Mouse (Mus musculus) lung, embryonic 15.5 days (tissue): ENCODE measurements at regions not wholly inside any gene's neighbourhood (a gene's known extent, or its start where the extent isn't known, plus 50 kb on each side); places are given as distances from the start of the nearest gene placed in this dataset.
A peak's percentile ranks its signal among the peaks of the same experiment; 100 is the strongest.

ENCODE experiments used
- ATAC-seq: fragments of 200-750 bp; cut with Nextera tagmentation; 2 replicates; pipeline ENCODE4 v1.8.0; 2017; ENCODE audit warnings: moderate number of reproducible peaks, borderline replicate concordance; ENCODE audit not compliant: low FRiP score, low TSS enrichment; ENCODE audit errors: extremely low read depth
- H3K27ac ChIP-seq: fragments of 300-500 bp; sonication (generic); 2 replicates; pipeline ENCODE4 v1.5.1; 2015; ENCODE audit warnings: moderate library complexity, mild to moderate bottlenecking, inconsistent platforms
- H3K27me3 ChIP-seq: fragments of 300-500 bp; sonication (generic); 2 replicates; pipeline ENCODE4 v1.6.1; 2015; ENCODE audit warnings: inconsistent platforms
- H3K36me3 ChIP-seq: fragments of 300-500 bp; sonication (generic); 2 replicates; pipeline ENCODE4 v1.6.1; 2015; ENCODE audit warnings: inconsistent platforms
- H3K4me1 ChIP-seq: fragments of 300-500 bp; sonication (generic); 2 replicates; pipeline ENCODE4 v1.6.1; 2015; ENCODE audit warnings: inconsistent platforms
- H3K4me2 ChIP-seq: fragments of 300-500 bp; sonication (generic); 2 replicates; pipeline ENCODE4 v1.6.1; 2015; ENCODE audit warnings: inconsistent platforms, mild to moderate bottlenecking, moderate library complexity
- H3K4me3 ChIP-seq: fragments of 300-500 bp; sonication (generic); 2 replicates; pipeline ENCODE4 v1.5.1; 2015; ENCODE audit warnings: mild to moderate bottlenecking, inconsistent platforms
- H3K9ac ChIP-seq: fragments of 300-500 bp; sonication (generic); 2 replicates; pipeline ENCODE4 v1.6.1; 2015; ENCODE audit warnings: inconsistent platforms
- H3K9me3 ChIP-seq: fragments of 300-500 bp; sonication (generic); 2 replicates; pipeline ENCODE4 v1.6.1; 2016; ENCODE audit warnings: inconsistent platforms
- WGBS: fragments of 180-500 bp; shearing (Covaris S2); methylation state at CpG from one replicate; pipeline ENCODE4 v1.1.7; 2015; 5-methylcytosine and 5-hydroxymethylcytosine counted together

DNA sequence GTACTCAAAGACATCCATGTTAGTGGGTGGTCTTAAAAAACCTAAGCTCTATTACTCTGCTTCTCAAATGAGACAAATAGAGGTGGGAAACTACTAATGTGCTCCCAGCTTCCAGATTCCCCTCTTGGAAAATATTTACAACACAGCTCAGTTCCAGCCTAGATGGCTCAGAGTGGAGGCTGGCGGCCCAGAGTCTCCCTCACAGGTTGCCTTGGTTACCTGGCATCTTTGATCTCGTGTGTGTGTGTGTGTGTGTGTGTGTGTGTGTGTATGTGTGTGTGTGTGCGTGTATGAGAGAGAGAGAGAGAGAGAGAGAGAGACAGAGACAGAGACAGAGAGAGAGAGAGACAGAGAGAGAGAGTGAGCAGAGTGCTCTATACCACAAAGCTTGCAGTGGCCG lies 82.2 kb downstream of the E030025P04Rik start:
- no peak overlapping the region for H3K9ac ChIP-seq
- H3K36me3 ChIP-seq, result no peaks in the 10 kb centered on the region
- H3K27ac ChIP-seq, result no peak overlapping the region
- H3K4me1 ChIP-seq, result peaks cover 15% of the 10 kb centered on the region; the same call in 1 of the 2 replicates
- 58% methylated on average over 4 of the region's 4 CpGs for WGBS
- H3K4me2 ChIP-seq, result no peak overlapping the region
- no peaks in the 10 kb centered on the region for H3K27me3 ChIP-seq
- H3K4me3 ChIP-seq, result no peak overlapping the region
- ATAC-seq, result no peak
- no peaks in the 10 kb centered on the region for H3K9me3 ChIP-seq

DNA sequence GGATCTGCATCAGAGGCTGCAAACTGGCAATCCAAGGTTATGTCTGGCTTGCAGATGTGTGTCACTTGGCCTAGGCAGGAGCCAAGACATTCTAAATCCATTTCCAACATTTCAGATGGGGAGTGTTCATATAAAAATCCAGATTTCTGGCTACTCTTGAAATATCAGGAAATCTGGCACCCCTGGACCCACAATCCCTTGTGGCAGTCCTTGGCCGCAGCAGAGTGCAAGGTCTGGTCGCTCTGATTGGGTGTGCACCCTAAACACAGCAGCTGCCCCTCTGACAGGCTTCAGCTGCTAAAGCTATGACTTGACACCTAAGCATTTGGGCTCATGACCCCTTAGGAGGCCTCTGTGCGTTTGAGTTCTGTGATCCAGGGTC lies 83.7 kb downstream of the E030025P04Rik start:
- 39% methylated on average over 3 of the region's 3 CpGs for WGBS
- Histone ChIP-seq H3K27ac (peak overlapping the region; percentile 79), H3K4me2 (no peak overlapping the region), H3K4me1 (peaks cover 15% of the 10 kb centered on the region; the same call in 1 of the 2 replicates), H3K4me3 (no peak overlapping the region), H3K36me3 (no peaks in the 10 kb centered on the region), H3K9me3 (no peaks in the 10 kb centered on the region), H3K9ac (no peak overlapping the region), H3K27me3 (no peaks in the 10 kb centered on the region)
- peak; percentile 89 for ATAC-seq

DNA sequence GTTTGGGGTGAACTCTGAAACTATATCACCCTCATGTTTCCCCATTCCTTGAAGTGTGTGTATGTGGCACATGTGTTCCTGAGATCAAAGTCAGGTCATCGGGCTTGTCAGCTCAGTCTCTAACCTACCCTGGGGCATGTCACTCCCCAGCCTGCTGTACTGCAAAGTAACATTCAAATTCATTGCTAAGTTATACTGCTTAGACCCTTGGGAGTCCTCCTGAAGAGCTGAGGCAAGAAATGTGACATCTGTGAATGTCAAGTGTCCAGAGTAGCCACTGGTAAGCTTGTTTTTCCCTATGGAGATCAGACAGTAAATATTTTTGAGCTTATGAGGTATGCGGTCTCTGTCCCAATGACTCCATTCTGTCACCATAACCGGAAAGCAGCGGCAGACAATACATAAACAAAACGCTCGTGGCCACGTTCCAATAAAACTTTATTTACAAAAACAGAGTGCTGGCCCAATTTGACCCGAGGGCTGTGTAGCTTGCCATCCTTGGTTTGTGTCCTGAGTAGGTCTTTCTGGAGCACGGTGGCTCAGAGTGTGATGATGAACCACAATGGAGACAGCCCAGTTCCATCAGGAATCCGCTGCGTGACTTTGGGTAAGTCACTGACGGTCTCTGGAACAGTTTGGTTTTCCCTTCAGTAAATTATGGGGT lies 84.2 kb downstream of the E030025P04Rik start:
- Histone ChIP-seq H3K4me2 (no peak overlapping the region), H3K4me1 (peaks cover 15% of the 10 kb centered on the region; the same call in 1 of the 2 replicates), H3K4me3 (no peak overlapping the region), H3K9me3 (no peaks in the 10 kb centered on the region), H3K27ac (peak overlapping the region; percentile 79), H3K9ac (no peak overlapping the region), H3K27me3 (no peaks in the 10 kb centered on the region), H3K36me3 (no peaks in the 10 kb centered on the region)
- ATAC-seq, result peak; percentile 88
- 54% methylated on average over 12 of the region's 12 CpGs for WGBS

DNA sequence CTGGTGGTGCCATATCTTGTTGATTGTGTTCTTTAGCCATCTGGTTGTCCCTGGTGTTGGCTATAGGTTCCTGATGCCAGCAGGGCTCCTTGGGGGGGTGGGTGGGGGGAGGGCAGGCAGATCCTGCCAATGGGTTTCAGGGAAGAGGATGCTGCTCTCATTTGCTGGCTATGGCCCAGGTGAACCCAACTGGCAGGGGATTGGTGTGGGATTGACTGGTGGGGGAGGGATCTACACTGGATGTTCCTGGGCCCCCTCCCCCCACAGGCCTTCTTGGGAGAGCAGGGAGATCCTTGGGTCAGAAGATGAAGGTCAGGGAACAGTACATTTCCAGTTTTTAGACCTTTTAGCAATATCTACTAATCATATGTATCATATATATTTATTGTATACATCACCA lies 86.1 kb downstream of the E030025P04Rik start:
- Histone ChIP-seq H3K4me3 (no peak overlapping the region), H3K36me3 (no peaks in the 10 kb centered on the region), H3K9me3 (no peaks in the 10 kb centered on the region), H3K27ac (no peak overlapping the region), H3K9ac (no peak overlapping the region), H3K27me3 (no peaks in the 10 kb centered on the region), H3K4me2 (no peak overlapping the region), H3K4me1 (peaks cover 15% of the 10 kb centered on the region; the same call in 1 of the 2 replicates)
- no peak for ATAC-seq

DNA sequence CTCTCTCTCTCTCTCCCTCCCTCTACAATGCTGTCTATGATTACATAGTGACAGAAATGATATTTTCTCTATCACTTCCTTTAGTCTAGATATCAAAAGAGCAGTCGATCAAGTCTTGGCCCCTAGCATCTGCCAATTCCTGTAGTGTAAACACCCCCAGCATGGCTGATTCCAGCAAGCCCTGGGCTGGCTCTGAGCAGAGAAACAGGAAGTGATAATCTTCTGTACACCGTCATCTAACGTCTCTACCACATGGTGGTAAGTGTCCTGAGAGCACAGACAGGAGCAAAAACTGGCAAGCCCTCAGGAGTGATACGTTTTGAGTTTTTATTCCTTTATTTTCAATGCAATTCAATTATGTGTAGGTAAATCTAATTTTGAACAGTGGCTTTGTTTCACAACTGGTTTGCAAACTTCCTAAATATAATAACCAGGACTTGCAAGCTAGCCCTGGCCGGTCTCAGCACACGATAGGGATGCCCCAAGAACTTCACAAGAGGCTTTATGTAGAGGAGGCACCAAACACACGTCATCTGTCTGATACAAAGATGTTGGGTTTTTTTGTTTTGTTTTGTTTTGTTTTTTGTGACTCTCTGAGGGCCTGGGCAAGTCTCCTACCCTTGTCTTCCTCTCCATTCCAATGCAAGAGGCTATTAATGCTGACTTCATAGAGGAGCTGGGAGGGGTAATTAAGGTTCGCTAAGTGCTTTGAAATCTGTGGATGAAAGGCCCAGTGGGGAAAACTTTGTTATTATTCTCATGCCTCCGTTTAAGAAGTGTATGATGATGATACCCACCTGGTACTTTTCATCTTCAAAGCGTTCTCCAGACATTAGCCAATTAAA lies 95.7 kb downstream of the E030025P04Rik start:
- H3K27ac ChIP-seq, result peak overlapping the region; percentile 20; the same call in 1 of the 2 replicates
- H3K27me3 ChIP-seq, result no peaks in the 10 kb centered on the region
- 42% methylated on average over 10 of the region's 10 CpGs for WGBS
- ATAC-seq, result peak; percentile 87
- H3K36me3 ChIP-seq, result no peaks in the 10 kb centered on the region
- no peak overlapping the region for H3K9ac ChIP-seq
- H3K4me2 ChIP-seq, result no peak overlapping the region
- H3K4me3 ChIP-seq, result no peak overlapping the region
- H3K9me3 ChIP-seq, result no peaks in the 10 kb centered on the region
- no peaks in the 10 kb centered on the region for H3K4me1 ChIP-seq

DNA sequence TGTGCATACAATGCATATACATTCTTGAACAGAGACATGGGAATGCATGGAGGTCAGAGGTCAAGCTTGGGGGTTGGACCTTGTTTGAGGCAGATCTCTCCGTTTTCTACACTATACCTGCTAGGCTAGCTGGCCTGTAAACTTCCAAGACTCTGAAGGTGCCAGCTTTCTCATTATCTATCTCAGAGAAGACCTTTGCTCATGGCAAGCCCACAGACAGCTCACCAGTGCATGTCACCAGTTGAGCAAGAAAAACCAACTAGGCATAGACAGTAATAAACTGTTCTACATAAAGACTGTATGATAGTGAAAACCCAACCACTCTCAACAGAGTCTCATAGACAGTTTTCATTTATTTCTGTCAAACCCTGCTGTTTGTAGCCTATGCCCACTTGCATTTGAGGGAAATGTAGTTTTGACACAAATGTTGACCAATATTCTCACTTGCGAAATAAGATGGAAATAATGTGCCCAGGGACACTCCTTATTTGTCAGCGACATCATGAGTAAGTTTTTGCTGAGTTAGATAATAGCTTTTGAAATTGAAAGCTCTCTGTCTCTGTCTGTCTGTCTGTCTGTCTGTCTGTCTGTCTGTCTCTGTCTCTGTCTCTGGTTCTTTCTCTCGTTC lies 96.6 kb downstream of the E030025P04Rik start:
- H3K4me2 ChIP-seq, result no peak overlapping the region
- no peak overlapping the region for H3K9ac ChIP-seq
- 69% methylated on average over 4 of the region's 4 CpGs for WGBS
- no peaks in the 10 kb centered on the region for H3K27me3 ChIP-seq
- no peaks in the 10 kb centered on the region for H3K4me1 ChIP-seq
- no peak overlapping the region for H3K27ac ChIP-seq
- H3K4me3 ChIP-seq, result no peak overlapping the region
- no peaks in the 10 kb centered on the region for H3K9me3 ChIP-seq
- H3K36me3 ChIP-seq, result no peaks in the 10 kb centered on the region
- ATAC-seq, result no peak

DNA sequence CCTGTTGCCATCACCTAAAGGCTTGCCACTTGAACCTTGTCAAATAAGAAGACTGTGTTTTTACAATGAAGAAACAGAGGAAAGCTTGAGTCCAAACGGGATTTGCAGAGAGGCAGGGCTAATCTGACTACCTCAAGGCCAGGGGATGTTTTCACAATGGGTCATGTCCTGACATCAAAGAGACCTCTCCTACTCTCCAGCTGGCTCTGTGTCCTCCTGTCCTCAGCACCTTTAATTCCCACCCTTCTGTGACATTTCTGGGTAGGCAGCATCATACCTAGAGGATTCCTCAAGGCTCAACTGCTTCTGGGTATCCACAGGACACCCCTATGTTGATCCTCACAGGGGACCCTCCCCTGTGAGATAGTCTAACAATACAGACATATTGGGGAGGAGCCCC lies 97.7 kb downstream of the E030025P04Rik start:
- ATAC-seq, result no peak
- Histone ChIP-seq H3K9ac (no peak overlapping the region), H3K36me3 (no peaks in the 10 kb centered on the region), H3K27me3 (no peaks in the 10 kb centered on the region), H3K4me2 (no peak overlapping the region), H3K27ac (no peak overlapping the region), H3K4me3 (no peak overlapping the region), H3K4me1 (0 out of 2 replicates have a peak, but pooled peaks cover 2% of the 10 kb centered on the region), H3K9me3 (no peaks in the 10 kb centered on the region)
- WGBS, result 10% methylated on average over 1 of the region's 1 CpGs

DNA sequence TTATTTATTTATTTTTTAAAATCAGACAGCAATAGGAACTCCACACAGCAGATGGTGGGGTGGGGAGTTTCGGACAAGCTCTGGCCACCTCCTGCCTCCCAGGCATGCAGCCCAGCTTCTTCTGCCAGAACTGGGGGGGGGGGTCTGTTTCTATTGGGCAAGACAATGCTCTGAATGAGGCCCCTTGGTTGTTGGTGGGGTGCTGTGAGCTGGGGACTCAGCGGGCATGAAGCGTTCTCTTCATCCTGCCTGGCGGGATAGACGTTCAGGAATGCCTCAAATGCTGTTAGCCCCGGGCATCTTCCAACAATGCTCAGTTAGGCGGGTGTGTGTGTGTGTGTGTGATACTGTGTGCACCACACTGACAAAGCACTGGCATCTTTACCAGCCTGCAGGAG lies 103.7 kb downstream of the E030025P04Rik start:
- Histone ChIP-seq H3K9me3 (no peaks in the 10 kb centered on the region), H3K27me3 (no peaks in the 10 kb centered on the region), H3K4me2 (no peak overlapping the region), H3K27ac (peak overlapping the region; percentile 61), H3K36me3 (no peaks in the 10 kb centered on the region), H3K4me3 (no peak overlapping the region), H3K9ac (no peak overlapping the region), H3K4me1 (peaks cover 23% of the 10 kb centered on the region)
- peak; percentile 80; the same call in 1 of the 2 replicates for ATAC-seq
- 66% methylated on average over 7 of the region's 7 CpGs for WGBS

DNA sequence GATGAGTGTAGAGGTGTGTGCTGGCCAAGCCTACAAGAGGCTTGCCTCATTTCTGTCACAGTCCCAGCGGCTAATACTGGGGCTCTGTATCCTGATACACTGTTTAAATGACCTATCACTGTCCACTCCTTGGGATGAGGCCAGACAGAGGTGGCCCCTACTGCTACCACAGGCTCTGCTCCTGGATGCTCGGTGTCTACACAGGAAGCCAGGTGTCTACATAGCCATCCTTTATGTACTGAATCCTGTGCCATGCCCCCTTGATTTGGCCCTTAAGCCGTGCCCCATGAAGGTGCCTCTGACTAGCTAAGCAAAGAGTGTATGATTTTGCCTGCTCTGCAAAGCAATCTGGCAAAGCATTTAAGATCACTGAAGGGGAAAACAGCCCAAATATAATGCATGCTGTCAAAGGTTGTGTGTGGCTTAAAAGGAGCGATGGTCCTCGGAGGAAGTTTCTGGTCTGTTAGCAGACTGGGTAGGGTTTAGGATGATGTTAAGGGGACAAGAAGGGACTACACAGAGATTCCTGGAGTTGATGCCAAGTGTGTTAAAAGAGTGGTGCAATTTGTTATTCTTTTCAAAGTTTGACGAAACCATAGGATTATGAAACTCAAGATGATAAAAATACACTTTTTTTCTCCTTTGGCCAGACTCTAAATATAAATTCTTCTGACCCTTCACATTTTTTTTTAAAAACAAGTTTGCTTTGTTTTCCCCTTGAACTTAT lies 104.2 kb downstream of the E030025P04Rik start:
- Histone ChIP-seq H3K27ac (peak overlapping the region; percentile 58), H3K27me3 (no peaks in the 10 kb centered on the region), H3K9ac (no peak overlapping the region), H3K36me3 (no peaks in the 10 kb centered on the region), H3K9me3 (no peaks in the 10 kb centered on the region), H3K4me3 (no peak overlapping the region), H3K4me1 (peaks cover 24% of the 10 kb centered on the region), H3K4me2 (no peak overlapping the region)
- ATAC-seq, result peak; percentile 50; the same call in 1 of the 2 replicates
- WGBS, result 53% methylated on average over 6 of the region's 6 CpGs

DNA sequence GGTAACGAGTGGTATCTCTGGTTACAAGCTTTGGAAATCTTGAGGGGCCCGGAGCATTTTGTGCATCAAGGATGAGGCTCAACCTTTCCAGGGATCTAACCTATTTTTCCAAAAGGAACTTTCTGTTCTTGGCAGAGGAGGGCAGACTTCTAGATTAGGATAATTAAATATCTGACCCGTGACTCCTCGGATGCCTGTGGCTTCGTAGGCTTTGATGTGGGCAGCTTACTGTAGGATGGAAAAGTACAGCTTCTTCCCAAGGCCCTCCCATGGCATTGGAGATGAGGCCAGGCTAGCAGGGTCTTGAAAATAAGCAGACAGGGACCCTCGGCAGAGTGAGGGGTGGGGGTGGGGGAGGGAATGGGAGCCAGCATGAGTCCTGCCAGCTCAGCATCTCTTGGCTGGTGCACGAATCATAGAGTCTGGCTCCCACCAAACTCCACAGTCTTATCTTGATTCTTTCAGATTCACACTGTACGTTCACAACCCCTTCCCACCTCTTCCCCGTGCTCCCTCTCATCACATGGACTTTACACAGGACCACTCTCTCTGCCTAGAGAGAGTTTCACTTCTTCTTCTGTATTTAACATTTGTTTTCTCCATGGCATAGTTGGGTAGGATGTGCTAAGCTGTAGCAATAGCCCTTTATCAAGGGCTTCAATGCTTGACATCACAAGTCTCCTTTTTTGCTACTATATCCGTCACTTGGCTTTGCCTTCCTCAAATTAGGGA lies 104.9 kb downstream of the E030025P04Rik start:
- no peak for ATAC-seq
- H3K27me3 ChIP-seq, result no peaks in the 10 kb centered on the region
- H3K4me1 ChIP-seq, result peaks cover 26% of the 10 kb centered on the region
- WGBS, result 69% methylated on average over 10 of the region's 10 CpGs
- H3K36me3 ChIP-seq, result no peaks in the 10 kb centered on the region
- H3K9ac ChIP-seq, result no peak overlapping the region
- peak overlapping the region; percentile 58; the same call in 1 of the 2 replicates for H3K27ac ChIP-seq
- H3K4me3 ChIP-seq, result no peak overlapping the region
- no peak overlapping the region for H3K4me2 ChIP-seq
- H3K9me3 ChIP-seq, result no peaks in the 10 kb centered on the region

DNA sequence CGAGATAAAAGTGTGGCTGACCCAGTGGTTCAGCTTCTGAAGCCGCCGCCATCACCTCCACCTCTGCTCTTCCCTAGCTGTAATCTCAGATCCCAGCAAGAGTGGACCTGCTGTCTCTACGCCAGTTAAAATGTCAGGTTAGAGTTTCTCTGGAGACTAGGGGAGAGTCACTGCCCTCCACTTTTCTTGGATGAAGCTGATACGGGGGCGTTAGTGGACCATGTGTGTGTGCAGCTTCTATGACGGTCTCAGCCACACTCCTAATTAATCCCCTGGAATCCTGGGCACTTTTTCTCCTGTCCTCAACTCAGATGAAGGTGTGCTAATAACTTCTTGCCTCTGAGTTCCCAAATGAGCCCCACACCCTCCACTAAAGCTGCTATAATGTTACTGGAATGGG lies 106.0 kb downstream of the E030025P04Rik start:
- no peak overlapping the region for H3K27ac ChIP-seq
- WGBS, result 84% methylated on average over 7 of the region's 7 CpGs
- H3K36me3 ChIP-seq, result no peaks in the 10 kb centered on the region
- H3K27me3 ChIP-seq, result no peaks in the 10 kb centered on the region
- H3K4me2 ChIP-seq, result no peak overlapping the region
- H3K9ac ChIP-seq, result no peak overlapping the region
- no peaks in the 10 kb centered on the region for H3K9me3 ChIP-seq
- H3K4me1 ChIP-seq, result peaks cover 30% of the 10 kb centered on the region
- H3K4me3 ChIP-seq, result no peak overlapping the region
- no peak for ATAC-seq
